Mouse (Mus musculus) hematopoietic stem cell, adult 5-6 weeks (primary cell): ENCODE results near the gene Nhlrc2. TPM values are rescaled to one million over a fixed set of nuclear protein-coding genes. Genes with fewer than 3 reads are reported as not detected.

Experiments
- ATAC-seq, 2 experiments: fragments of 125-278 bp in 1 of 2; replicated peaks in 1 of 2; 2 replicates each; pipeline ENCODE4 v1.8.0; 2016 to 2017; ENCODE audit warnings: inconsistent platforms in 2 of 2, mild to moderate bottlenecking in 2 of 2, moderate number of reproducible peaks in 2 of 2, low read depth in 1 of 2, moderate TSS enrichment in 1 of 2; ENCODE audit not compliant: low FRiP score in 2 of 2, poor library complexity in 2 of 2, severe bottlenecking in 2 of 2, insufficient read depth in 1 of 2, low TSS enrichment in 1 of 2
- total RNA-seq: library from RNA; stranded (forward); fragments of 172-1452, 232-1000 nt; gene quantifications from 2 replicates; pipeline ENCODE4 v1.2.3, GENCODE M21; 2017

Nhlrc2 gene
- total RNA-seq, 1 experiment from 2014 or later: 14.1 TPM

GRCm38 (mm10) chr19:56590250-56590649 lies 42.2 kb downstream of the Nhlrc2 start:
- no peak for ATAC-seq

- ATAC-seq: no peak
These were observed 44.4 kb downstream of the Nhlrc2 start for GRCm38 (mm10) chr19:56592472-56592871.

- no peak for ATAC-seq
These were observed 51.9 kb downstream of the Nhlrc2 start for GRCm38 (mm10) chr19:56599996-56600395.

GRCm38 (mm10) chr19:56600797-56601196 lies 52.7 kb downstream of the Nhlrc2 start:
- no peak for ATAC-seq

- ATAC-seq: no peak
These were observed 53.9 kb downstream of the Nhlrc2 start for GRCm38 (mm10) chr19:56601901-56602347.

- ATAC-seq: no peak
These were observed 60.9 kb downstream of the Nhlrc2 start for GRCm38 (mm10) chr19:56608946-56609345.

GRCm38 (mm10) chr19:56614131-56614530 lies 66.1 kb downstream of the Nhlrc2 start:
- no peak for ATAC-seq

GRCm38 (mm10) chr19:56618845-56619244 lies 70.8 kb downstream of the Nhlrc2 start:
- no peak for ATAC-seq

- no peak for ATAC-seq
These were observed 71.5 kb downstream of the Nhlrc2 start for GRCm38 (mm10) chr19:56619546-56619945.

GRCm38 (mm10) chr19:56621876-56622275 lies 73.8 kb downstream of the Nhlrc2 start:
- no peak for ATAC-seq

GRCm38 (mm10) chr19:56627881-56628472 lies 79.9 kb downstream of the Nhlrc2 start:
- no peak for ATAC-seq

GRCm38 (mm10) chr19:56629647-56630046 lies 81.6 kb downstream of the Nhlrc2 start:
- ATAC-seq: no peak

- no peak for ATAC-seq
These were observed 83.0 kb downstream of the Nhlrc2 start for GRCm38 (mm10) chr19:56631017-56631416.

- no peak for ATAC-seq
These were observed 83.4 kb downstream of the Nhlrc2 start for GRCm38 (mm10) chr19:56631451-56631901.

- no peak for ATAC-seq
These were observed 89.1 kb downstream of the Nhlrc2 start for GRCm38 (mm10) chr19:56637035-56637683.

- no peak for ATAC-seq
These were observed 89.6 kb downstream of the Nhlrc2 start for GRCm38 (mm10) chr19:56637684-56638049.

- ATAC-seq: no peak
These were observed 99.5 kb downstream of the Nhlrc2 start for GRCm38 (mm10) chr19:56647451-56648120.

GRCm38 (mm10) chr19:56651262-56651661 lies 103.2 kb downstream of the Nhlrc2 start:
- ATAC-seq: no peak
